Mouse (Mus musculus) lung, adult 2 months (tissue): ENCODE data around the gene Hsd17b3. TPM values are rescaled to one million over a fixed set of nuclear protein-coding genes. Genes with fewer than 3 reads are reported as not detected.

Experiments used
- DNase-seq: peaks from one replicate; pipeline ENCODE4 v3.0.0; 2022
- H3K4me1 ChIP-seq: fragments of 200-500 bp; 2 replicates; pipeline ENCODE4 v1.6.1; 2011; ENCODE audit warnings: low read length; ENCODE audit not compliant: control insufficient read depth, insufficient read depth
- H3K4me3 ChIP-seq: fragments of 200-500 bp; replicated peaks from 2 replicates; pipeline ENCODE3; 2011; ENCODE audit warnings: low read depth, mild to moderate bottlenecking, control low read depth, low read length; ENCODE audit errors: extremely low read depth
- CTCF ChIP-seq: fragments of 200-500 bp; IDR thresholded peaks from 2 replicates; pipeline ENCODE4 v1.5.1; 2011; ENCODE audit warnings: mild to moderate bottlenecking, low read length, control low read depth; ENCODE audit not compliant: insufficient read depth
- POLR2A ChIP-seq: fragments of 200-500 bp; IDR thresholded peaks from 2 replicates; pipeline ENCODE4 v1.6.1; 2011; ENCODE audit warnings: low read depth, mild to moderate bottlenecking, control low read depth, low read length, borderline replicate concordance; ENCODE audit errors: extremely low read depth
- WGBS: fragments of 180-500 bp; shearing (Covaris S2); methylation state at CpG from one replicate; pipeline ENCODE4 v1.1.7; 2018; 5-methylcytosine and 5-hydroxymethylcytosine counted together
- polyA plus RNA-seq: library from polyadenylated mRNA; depleted of rRNA; stranded (reverse); fragments of >200 nt; gene quantifications from 2 replicates; pipeline ENCODE4 v1.2.3, GENCODE M21; 2012; rRNA removed

The Hsd17b3 gene
- polyA plus RNA-seq, result not detected in 2 replicates

DNA sequence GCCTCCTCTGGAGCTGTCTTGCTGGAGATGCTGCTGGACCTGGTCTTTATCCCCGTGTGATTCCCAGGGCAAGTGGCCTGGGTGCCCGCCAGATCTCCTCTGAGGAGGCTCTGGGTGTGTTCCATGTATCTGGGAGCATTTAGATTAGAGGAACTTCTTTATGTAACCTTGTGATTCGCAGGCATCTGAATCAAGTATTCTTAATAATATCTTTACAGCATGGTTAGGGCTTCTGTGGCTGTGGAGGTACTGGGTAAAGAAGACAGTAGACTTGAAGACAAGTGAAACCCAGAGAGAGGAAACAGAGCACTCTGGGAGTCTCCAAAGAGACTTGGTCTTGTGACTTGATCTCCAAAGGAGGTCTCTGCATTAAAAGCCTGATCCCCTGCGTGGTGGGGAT lies at the start of gene Hsd17b3:
Gene Hsd17b3 (minus strand): TSS at position 101 of the 400 bp plus-strand sequence.
- TF ChIP-seq CTCF, result no peak
- no peak for TF ChIP-seq POLR2A
- Histone ChIP-seq H3K4me1 (no peaks in the 10 kb centered on the region), H3K4me3 (no peak within 1 kb of the TSS)
- 72% methylated on average over 4 of the region's 4 CpGs for WGBS
- no peak for DNase-seq

DNA sequence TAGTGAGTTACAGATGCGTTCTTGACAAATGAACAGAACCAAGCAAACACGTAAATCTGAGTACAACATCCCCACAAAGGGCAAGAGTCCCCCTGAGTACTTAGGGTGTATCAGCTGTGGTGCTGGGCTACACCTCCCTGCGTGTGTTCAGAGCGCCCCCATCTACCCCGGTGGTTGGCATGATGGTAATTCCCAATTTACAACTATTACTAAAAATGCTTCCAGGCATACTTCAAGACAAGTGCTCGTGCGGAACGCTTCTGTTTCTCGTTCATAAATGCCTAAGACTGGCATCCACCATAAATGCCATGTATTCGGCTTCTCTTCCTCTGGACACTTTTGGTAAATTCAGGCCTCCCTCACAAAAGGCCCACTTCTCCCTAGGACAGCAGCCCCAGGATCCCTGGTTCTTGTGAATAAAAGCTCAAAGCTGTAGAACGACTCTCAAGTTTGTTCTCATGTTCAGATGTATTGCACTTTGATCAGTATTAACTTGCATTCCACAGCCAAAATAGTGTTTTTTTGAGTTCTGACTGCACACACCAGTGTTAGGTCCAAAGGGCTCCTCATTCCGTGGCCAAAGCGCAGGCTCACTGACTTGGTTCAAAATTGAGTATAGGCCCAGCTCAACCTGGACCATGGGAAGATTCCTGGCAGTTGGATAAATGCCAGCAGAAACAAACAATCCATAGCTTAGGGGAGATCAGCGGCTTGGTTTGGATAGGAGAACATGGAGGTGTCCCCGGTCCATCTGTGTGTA lies 40.8 kb upstream of the Hsd17b3 start:
- 31% methylated on average over 15 of the region's 15 CpGs for WGBS
- Histone ChIP-seq H3K4me3 (peak overlapping the region; percentile 96), H3K4me1 (no peaks in the 10 kb centered on the region; the same call in 1 of the 2 replicates)
- DNase-seq, result peak; percentile 56
- TF ChIP-seq POLR2A (no peak), CTCF (peak; percentile 35)

DNA sequence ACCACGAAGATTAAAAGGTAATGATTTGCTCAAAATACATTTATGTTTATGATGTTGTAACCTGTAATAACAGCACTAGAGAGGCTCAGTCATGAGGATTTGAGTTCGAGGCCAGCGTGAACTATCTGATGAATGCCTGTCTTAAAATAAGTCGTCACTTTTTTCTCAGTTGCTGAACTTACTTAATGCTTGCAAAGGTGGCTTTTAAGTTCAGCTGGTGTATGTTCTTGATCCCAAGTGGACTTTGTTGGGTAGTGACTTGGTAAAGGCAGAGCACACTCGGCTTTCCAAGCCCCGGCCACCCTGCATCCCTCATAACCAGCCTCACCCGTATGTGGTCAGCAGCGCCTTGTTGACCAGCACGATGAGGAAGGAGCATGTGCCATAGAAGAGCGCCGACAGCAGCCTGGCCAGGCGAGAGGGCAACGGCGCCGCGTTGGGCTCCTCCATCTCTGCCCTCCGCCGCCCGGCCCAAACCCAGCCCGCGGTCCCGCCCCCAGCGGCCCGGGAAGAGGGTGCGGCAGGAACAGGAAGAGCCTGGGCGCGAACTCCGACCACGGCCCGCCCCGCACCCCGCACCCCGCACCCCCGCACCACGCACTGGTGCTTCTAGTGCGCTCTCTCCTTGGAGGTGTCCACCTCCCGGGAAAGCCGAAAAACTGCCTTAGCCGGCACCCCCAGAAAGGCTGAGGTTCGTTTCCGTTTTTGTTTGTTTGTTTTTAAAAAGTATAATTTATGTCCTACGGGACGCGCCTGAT lies 40.0 kb upstream of the Hsd17b3 start, which contains the start of gene Slc35d2:
Gene Slc35d2 (minus strand): TSS at position 511 of the 758 bp plus-strand sequence.
- DNase-seq, result peak; percentile 75
- 6% methylated on average over 44 of the region's 44 CpGs for WGBS
- Histone ChIP-seq H3K4me1 (no peaks in the 10 kb centered on the region; the same call in 1 of the 2 replicates), H3K4me3 (peak within 1 kb of the TSS; percentile 96)
- TF ChIP-seq POLR2A, result peak; percentile 74; the same call in 1 of the 2 replicates
- TF ChIP-seq CTCF, result no peak

DNA sequence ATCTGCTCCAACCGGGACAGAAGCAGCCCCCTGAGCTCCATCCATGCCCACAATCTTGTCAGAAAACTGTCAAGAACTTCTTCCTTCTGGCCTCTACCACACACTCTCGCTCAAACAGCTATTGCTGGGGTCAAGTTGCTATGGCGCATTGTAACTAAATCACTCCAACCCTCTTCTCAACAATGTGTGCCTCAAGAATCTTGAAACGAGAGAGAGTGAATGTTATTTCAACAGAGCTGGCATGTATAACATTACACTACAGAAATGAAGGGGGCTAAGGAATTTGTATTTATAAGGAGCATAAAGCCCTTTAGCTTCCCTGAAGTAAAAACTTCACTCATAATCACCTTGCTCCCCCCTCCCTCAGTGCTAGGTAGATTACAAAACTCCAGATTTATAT lies 37.3 kb upstream of the Hsd17b3 start:
- WGBS, result 67% methylated on average over 4 of the region's 4 CpGs
- H3K4me1 ChIP-seq, result no peaks in the 10 kb centered on the region; the same call in 1 of the 2 replicates
- no peak for DNase-seq

DNA sequence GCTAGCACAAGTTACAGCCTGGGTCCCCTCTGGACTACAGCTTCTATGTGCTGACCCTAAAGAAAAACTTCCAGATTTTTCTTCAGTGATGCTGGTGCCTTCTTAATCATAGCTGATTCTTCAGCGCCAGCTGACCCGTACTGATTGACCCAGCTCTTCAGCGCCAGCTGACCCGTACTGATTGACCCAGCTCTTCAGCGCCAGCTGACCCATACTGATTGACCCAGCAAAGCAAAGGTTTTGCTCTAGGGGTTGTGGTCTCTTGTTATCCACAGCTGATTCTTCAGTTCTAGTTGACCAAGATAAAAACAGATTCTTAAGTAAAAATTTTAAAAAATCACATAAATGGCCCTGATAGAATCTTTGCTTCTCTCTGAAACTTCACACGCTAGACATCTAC lies 35.9 kb upstream of the Hsd17b3 start:
- WGBS, result 93% methylated on average over 6 of the region's 6 CpGs
- H3K4me1 ChIP-seq, result no peaks in the 10 kb centered on the region; the same call in 1 of the 2 replicates
- DNase-seq, result no peak

More for the DNA sequence above, 37.3 kb upstream of the Hsd17b3 start:
- TF ChIP-seq CTCF (no peak), POLR2A (no peak)
- H3K4me3 ChIP-seq, result no peak overlapping the region

DNA sequence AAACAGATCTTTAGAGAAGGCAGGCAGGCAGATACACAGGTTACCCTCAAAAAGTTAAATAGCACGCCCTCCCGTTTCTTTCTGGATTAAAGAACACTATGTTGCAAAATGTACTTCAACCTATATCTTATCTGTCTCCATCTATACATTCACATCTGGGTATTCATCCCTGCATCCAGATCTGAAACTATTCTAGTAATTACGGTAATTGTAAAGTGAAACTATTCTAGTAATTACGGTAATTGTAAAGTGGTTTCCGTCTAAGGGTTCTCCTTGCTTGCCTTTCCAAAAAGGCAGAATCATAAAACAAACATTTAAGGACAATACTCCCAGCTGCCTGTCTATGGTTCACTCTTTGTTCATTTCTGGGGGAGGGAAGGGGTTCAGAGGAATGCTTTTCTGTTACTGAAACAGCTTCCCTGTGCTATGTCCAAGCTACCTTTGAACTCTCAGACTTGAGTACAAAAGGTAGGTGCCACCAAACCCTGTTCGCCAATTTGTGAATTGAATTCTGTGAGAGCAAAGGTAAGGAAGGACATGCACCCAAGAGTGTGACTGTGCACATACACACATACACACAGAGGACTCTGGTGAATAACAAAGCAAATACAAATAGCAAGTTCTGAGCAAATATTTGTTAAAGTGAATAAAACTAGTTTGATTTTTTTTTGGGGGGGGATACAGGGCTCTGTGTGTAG lies 34.6 kb upstream of the Hsd17b3 start:
- 52% methylated on average over 6 of the region's 6 CpGs for WGBS
- no peaks in the 10 kb centered on the region; the same call in 1 of the 2 replicates for H3K4me1 ChIP-seq
- no peak overlapping the region for H3K4me3 ChIP-seq
- no peak for DNase-seq
- TF ChIP-seq POLR2A (no peak), CTCF (no peak)

More for the DNA sequence above, 35.9 kb upstream of the Hsd17b3 start:
- TF ChIP-seq POLR2A (no peak), CTCF (no peak)
- no peak overlapping the region for H3K4me3 ChIP-seq

DNA sequence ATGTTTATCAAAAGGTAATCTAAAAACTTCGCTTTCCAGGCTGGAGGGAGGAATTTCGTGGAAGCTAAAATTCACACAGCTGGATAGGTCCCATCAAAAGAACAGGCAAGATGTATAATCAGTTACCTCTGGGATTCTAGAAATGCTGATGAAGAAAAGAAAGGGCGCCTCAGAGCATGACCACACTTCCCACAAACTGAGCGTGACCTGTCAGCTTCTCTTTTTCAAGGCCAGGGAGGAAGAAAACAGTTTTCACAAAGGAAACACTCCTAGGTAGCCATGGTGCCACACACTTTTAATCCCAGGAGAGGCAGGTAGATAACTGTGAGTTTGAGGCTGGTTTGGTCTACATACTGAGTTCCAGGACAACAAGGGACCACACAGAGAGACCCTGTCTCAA lies 31.7 kb upstream of the Hsd17b3 start:
- no peak for DNase-seq
- no peaks in the 10 kb centered on the region for H3K4me1 ChIP-seq
- no peak overlapping the region for H3K4me3 ChIP-seq
- WGBS, result 81% methylated on average over 4 of the region's 4 CpGs
- no peak for TF ChIP-seq POLR2A
- TF ChIP-seq CTCF, result no peak

DNA sequence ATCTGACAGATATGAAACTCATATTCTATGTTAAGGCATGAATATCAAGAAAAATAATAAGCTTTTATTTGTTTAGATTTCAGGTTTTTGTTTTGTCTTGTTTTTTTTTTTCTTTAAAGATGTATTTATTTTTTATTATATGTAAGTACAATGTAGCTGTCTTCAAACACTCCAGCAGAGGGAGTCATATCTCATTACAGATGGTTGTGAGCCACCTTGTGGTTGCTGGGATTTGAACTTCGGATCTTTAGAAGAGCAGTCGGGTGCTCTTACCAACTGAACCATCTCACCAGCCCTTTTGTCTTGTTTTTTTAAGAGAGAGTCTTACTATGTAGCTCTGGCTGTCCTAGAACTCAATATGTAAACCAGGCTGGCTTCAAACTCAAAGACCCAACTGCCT lies 28.4 kb upstream of the Hsd17b3 start:
- DNase-seq, result no peak
- 45% methylated on average over 2 of the region's 2 CpGs for WGBS
- no peak for TF ChIP-seq POLR2A
- no peak for TF ChIP-seq CTCF

DNA sequence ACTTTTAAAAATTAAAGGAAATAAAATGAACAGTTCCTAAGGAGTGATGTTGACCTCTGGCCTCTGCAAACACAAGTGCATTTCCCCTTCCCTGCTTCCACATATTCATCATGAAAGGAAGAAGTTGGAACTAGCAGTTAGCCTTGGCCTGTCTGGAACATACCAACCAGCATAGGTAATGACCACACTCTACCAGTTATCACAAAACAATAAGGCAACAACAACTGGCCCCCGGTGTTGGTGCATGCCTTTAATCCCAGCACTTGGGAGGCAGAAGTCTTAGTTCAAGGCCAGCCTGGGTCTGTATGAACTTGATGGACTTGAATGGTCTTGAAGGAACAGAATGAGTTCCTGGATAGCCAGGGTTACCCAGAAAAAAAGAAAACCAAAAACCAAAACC lies 21.4 kb upstream of the Hsd17b3 start:
- 89% methylated on average over 1 of the region's 1 CpGs for WGBS
- TF ChIP-seq CTCF, result no peak
- TF ChIP-seq POLR2A, result no peak
- DNase-seq, result no peak

More for the DNA sequence above, 28.4 kb upstream of the Hsd17b3 start:
- Histone ChIP-seq H3K4me1 (no peaks in the 10 kb centered on the region), H3K4me3 (no peak overlapping the region)

More for the DNA sequence above, 21.4 kb upstream of the Hsd17b3 start:
- Histone ChIP-seq H3K4me3 (no peak overlapping the region), H3K4me1 (no peaks in the 10 kb centered on the region; the same call in 1 of the 2 replicates)
